Mouse (Mus musculus): ENCODE results near the gene Kifap3.
"Not testable (repeated sequence)": the region's sequence is repeated elsewhere in the genome, so short reads cannot be mapped to it uniquely, and the experiment has no call there.

DNA sequence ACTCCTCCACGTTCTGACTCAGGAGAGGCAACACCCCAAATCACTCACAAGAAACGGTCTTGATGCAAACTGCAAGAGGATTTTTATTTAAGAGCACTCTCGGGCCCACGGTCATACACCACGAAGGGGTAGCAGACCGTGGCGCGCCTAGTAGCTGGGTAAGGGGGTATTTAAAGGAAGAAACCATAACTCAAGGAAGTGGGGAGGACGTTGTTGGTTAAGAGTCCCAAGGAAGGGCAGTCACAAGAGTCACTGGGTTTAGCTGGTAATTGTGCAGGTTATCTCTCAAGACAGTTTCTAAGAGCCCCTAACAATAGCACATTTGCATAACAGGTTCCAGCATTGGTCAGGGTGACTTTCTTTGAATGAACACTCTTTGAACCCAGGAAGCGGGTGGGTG is 48.2 kb upstream of the Kifap3 start:
- not testable (repeated sequence) for TF ChIP-seq CTCF (IDR thresholded peaks at IDR 0.05; ENCODE audit: low read depth); EP300 (optimal IDR thresholded peaks at IDR 0.05)

All from stomach, postnatal 0 days (tissue).